Mouse (Mus musculus) ES-E14 (cell line): ENCODE measurements at regions not wholly inside any gene's neighbourhood (a gene's known extent, or its start where the extent isn't known, plus 50 kb on each side); places are given as distances from the start of the nearest gene placed in this dataset.

Source experiments
- DNase-seq: peaks from one replicate; pipeline ENCODE4 v3.0.0-alpha.2; 2013; ENCODE audit warnings: low read depth, low spot score
- H3K27ac ChIP-seq: 2 replicates; pipeline ENCODE4 v1.5.1; 2012; ENCODE audit warnings: low read depth, mild to moderate bottlenecking, low read length, moderate library complexity, mixed read lengths; ENCODE audit not compliant: poor library complexity, insufficient read depth, severe bottlenecking
- H3K36me3 ChIP-seq: 2 replicates; pipeline ENCODE4 v1.6.1; 2012; ENCODE audit warnings: mild to moderate bottlenecking, low read length, moderate library complexity, mixed read lengths; ENCODE audit not compliant: control insufficient read depth, poor library complexity, insufficient read depth, severe bottlenecking
- H3K4me1 ChIP-seq, 2 experiments: fragments of 150-350 bp in 1 of 2; sonication (generic) in 1 of 2; 2 replicates each; pipeline ENCODE4 v1.6.1; 2012; ENCODE audit warnings: low read length in 2 of 2, mild to moderate bottlenecking in 1 of 2, mixed read lengths in 1 of 2; ENCODE audit not compliant: control insufficient read depth in 2 of 2, insufficient read depth in 2 of 2, poor library complexity in 1 of 2
- H3K4me3 ChIP-seq, 2 experiments: fragments of 150-350 bp in 1 of 2; sonication (generic) in 1 of 2; 2 replicates each; pipeline ENCODE4 v1.5.1; 2012; ENCODE audit warnings: low read length in 2 of 2, low read depth in 1 of 2, mild to moderate bottlenecking in 1 of 2, mixed read lengths in 1 of 2; ENCODE audit not compliant: insufficient read depth in 1 of 2, poor library complexity in 1 of 2, severe bottlenecking in 1 of 2
- H3K9ac ChIP-seq: 2 replicates; pipeline ENCODE4 v1.6.1; 2012; ENCODE audit warnings: low read depth, mild to moderate bottlenecking, low read length, mixed read lengths; ENCODE audit not compliant: poor library complexity, insufficient read depth, severe bottlenecking
- H3K9me3 ChIP-seq: fragments of 150-350 bp; sonication (generic); 2 replicates; pipeline ENCODE4 v1.6.1; 2012; ENCODE audit warnings: low read depth, mild to moderate bottlenecking, low read length; ENCODE audit not compliant: control insufficient read depth, insufficient read depth
- CHD2 ChIP-seq: IDR thresholded peaks from 2 replicates; pipeline ENCODE4 v1.6.1; 2014; ENCODE audit warnings: mild to moderate bottlenecking, low read depth, low read length, inconsistent platforms
- HCFC1 ChIP-seq: IDR thresholded peaks from 2 replicates; pipeline ENCODE4 v1.6.1; 2012; ENCODE audit warnings: low read length, inconsistent platforms, borderline replicate concordance; ENCODE audit not compliant: insufficient read depth
- MAFK ChIP-seq: IDR thresholded peaks from 2 replicates; pipeline ENCODE4 v1.6.1; 2014; ENCODE audit warnings: mild to moderate bottlenecking, low read depth, low read length, inconsistent platforms; ENCODE audit not compliant: insufficient read depth
- ZC3H11A ChIP-seq: IDR thresholded peaks from 2 replicates; pipeline ENCODE4 v1.6.1; 2012; ENCODE audit warnings: low read depth, mild to moderate bottlenecking, inconsistent platforms, low read length, borderline replicate concordance
- ZNF384 ChIP-seq: IDR thresholded peaks from 2 replicates; pipeline ENCODE4 v1.6.1; 2012; ENCODE audit warnings: low read depth, low read length, inconsistent platforms
- in situ Hi-C, 2 experiments: fragments of 600-800 bp; cut with MboI; formaldehyde crosslinking; loops; one replicate each; pipeline ENCODE4 v1.15.1; 2025; ENCODE audit warnings: low sequenced_read_pairs in 2 of 2, inconsistent platforms in 1 of 2; ENCODE audit not compliant: unreplicated experiment in 2 of 2

DNA sequence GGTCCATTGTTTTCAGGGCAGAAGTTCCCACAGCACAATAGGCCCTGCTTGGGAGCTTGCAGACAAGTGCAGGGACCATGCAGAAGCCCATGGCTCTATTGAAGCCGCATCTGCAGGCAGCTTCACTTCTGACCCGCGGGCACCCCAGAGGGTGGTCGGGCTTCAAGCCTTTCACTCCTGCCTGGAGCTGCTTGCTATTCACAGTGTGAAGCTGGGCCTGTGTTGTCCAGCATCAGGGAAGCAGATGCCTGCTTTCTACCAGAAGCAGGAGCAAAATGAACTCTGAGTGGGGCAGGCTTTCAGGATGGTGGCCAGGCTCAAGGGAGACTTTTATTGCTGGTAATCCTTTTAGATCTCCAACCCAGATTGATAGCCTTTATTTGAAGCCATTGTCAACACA is 180.2 kb upstream of the Arglu1 start:
- DNase-seq: no peak
- TF ChIP-seq CHD2 (no peak), MAFK (no peak), ZC3H11A (no peak), ZNF384 (no peak)
- Histone ChIP-seq H3K4me1 (peaks cover 5 to 11% of the 10 kb centered on the region in 2 experiments; a peak in 3 of 4 replicates), H3K9me3 (no peaks in the 10 kb centered on the region), H3K9ac (no peak overlapping the region), H3K36me3 (no peaks in the 10 kb centered on the region), H3K27ac (no peak overlapping the region), H3K4me3 (no peak overlapping the region)
- in situ Hi-C loops: no loop called here

DNA sequence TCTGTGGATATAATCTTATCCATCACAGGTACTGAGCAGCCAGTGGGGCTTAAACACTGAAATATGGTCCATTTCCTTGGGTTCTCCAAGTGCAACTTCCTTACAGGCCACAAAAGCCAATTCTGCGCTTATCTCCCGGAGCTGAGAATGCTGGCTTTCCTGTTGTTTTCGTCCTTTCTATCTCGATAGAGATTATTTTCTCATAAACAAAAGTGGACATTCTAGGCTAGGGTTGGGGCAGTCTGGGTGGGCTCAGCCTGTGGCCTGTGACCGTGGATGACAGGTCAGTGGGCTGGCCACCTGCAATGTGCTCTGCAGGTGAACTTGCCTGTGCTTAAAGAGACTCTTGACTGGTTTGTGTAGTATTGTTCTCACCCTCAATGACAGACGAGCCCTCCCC is 179.0 kb upstream of the Arglu1 start:
- H3K27ac ChIP-seq: no peak overlapping the region
- in situ Hi-C loops: no loop called here
- no peaks in the 10 kb centered on the region for H3K36me3 ChIP-seq
- no peak overlapping the region for H3K4me3 ChIP-seq
- DNase-seq: no peak
- peaks cover 5 to 11% of the 10 kb centered on the region in 2 experiments; a peak in 3 of 4 replicates for H3K4me1 ChIP-seq
- no peak for TF ChIP-seq ZNF384
- TF ChIP-seq CHD2: no peak
- no peak for TF ChIP-seq HCFC1
- TF ChIP-seq MAFK: no peak
- no peak for TF ChIP-seq ZC3H11A
- no peak overlapping the region for H3K9ac ChIP-seq
- no peaks in the 10 kb centered on the region for H3K9me3 ChIP-seq

DNA sequence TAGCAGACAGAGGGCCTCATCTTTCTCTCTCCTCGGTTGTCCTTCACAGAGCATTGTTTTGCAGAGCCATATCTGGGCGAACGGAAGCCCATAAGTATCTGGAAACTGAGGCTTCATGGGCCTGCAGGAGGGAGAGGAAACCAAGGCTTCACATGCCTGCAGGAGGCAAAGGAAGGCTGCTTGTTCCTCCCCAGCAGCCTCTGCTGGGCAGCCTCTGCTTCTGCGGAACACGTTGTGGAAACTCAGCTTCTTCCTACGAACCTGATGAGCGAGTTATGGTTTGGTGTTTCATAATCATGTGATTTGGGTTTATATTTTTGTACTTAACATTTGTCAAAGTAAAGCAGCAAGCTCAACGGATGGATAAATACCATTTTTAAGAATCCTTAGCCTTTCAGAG is 177.6 kb upstream of the Arglu1 start:
- Histone ChIP-seq H3K36me3 (no peaks in the 10 kb centered on the region), H3K9me3 (no peaks in the 10 kb centered on the region), H3K4me3 (no peak overlapping the region), H3K9ac (no peak overlapping the region), H3K27ac (no peak overlapping the region), H3K4me1 (peaks cover 5 to 11% of the 10 kb centered on the region in 2 experiments; a peak in 3 of 4 replicates)
- no peak for DNase-seq
- no peak for TF ChIP-seq ZC3H11A
- no peak for TF ChIP-seq MAFK
- TF ChIP-seq HCFC1: no peak
- TF ChIP-seq ZNF384: no peak
- TF ChIP-seq CHD2: no peak
- in situ Hi-C loops: no loop called here

DNA sequence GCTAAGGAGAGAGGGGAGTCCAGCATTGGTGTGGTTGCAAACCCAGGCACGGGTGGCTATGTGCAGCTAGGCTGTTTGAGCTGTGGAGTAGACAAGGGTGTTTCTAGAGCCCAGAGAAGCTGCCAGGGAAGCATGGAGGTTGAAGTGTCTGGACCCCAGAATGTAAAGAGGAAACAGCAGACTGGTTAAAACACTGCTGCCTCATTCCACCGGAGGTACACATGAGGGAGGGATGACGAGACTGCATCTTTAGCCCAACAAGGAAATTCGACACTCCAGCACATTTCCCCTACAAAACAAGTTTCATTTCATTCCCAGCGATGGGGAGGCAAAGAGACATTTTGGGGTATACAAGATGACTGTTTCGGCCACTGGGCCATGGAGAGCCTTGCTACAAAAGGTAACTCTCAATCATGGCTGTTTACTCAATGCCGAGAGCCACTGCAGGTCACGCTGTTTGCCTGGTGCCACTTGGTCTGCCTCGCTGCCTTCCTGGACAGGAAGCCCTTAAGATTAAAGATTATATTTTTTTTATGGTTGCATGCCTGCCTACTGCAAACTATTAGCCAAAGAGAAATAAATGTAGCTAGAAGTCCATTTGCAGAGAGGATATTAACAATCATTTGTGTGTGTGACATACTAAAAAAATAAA is 176.9 kb upstream of the Arglu1 start:
- Histone ChIP-seq H3K4me1 (peaks cover 5 to 10% of the 10 kb centered on the region in 2 experiments; a peak in 3 of 4 replicates), H3K36me3 (no peaks in the 10 kb centered on the region), H3K4me3 (no peak overlapping the region), H3K9me3 (no peaks in the 10 kb centered on the region), H3K27ac (no peak overlapping the region), H3K9ac (no peak overlapping the region)
- TF ChIP-seq ZNF384 (no peak), CHD2 (no peak), MAFK (no peak), HCFC1 (no peak), ZC3H11A (no peak)
- in situ Hi-C loops: no loop called here
- DNase-seq: no peak

DNA sequence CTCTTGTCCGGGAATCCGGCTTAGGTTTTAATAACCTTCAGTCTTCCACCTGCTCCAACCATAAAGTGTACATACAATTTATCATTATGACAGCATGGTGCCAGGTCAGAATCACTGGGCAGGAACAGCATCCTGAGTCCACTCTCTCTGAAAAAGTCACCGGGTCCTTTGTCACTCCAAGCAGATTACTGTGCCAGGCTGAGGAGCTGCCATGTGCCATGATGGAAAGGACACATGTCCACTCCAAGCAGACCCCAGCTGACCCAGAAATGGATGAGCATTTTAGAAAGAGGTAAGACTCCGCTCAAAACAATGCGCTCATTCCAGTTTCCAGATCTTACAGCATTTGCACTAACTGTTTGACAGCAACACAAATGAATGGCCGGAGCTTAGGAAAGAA is 172.4 kb upstream of the Arglu1 start:
- Histone ChIP-seq H3K4me3 (no peak overlapping the region), H3K27ac (no peak overlapping the region), H3K4me1 (no peaks in the 10 kb centered on the region), H3K9me3 (no peaks in the 10 kb centered on the region), H3K9ac (no peak overlapping the region), H3K36me3 (no peaks in the 10 kb centered on the region)
- in situ Hi-C loops: no loop called here
- TF ChIP-seq HCFC1 (no peak), MAFK (no peak), CHD2 (no peak), ZNF384 (no peak), ZC3H11A (no peak)
- DNase-seq: no peak
